Mouse (Mus musculus): ENCODE data around the gene Ipo5. TPM values are rescaled to one million over a fixed set of nuclear protein-coding genes. Genes with fewer than 3 reads are reported as not detected.

The Ipo5 gene
- 129 and 138 TPM in 2 replicates for polyA plus RNA-seq (2016; fragmentation: Nextera tagmentation; extraction: Ambion mirVana)

DNA sequence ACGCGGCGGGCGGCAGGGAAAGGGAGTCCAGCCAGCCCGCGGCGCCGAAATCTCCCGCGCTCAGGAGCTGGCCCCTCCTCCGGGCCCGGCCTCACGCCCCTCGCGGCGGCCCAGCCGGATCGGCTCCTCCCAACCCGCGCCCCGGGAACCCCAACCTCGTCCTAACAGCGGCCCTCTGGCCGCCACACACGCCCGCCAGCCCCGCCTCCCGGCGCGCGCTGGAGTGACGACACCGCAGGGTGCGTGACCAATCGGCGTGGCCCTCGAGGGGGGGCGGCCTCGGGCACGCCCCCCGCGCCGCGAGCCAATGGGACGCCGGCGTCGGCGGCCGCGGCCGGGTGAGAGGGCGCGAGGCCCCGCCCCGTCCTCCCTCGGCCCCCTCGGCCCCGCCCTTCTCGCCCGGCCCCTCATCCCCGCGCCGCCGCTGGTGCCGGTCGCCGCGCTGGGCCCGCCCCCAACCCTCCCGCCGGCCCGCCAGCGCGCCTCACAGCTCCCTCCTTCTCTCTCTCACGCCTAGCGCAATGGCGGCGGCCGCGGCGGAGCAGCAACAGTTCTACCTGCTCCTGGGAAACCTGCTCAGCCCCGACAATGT, at the start of gene Ipo5:
Ipo5 (plus strand) TSS at position 492 of the 592 bp plus-strand sequence.
- peaks cover 19% of the 10 kb centered on the region for H3K4me1 ChIP-seq
- no peaks in the 10 kb centered on the region for H3K27me3 ChIP-seq (replicated peaks; ENCODE audit: low read depth, poor library complexity, severe bottlenecking)
- WGBS, result 1% methylated on average over 83 of the region's 83 CpGs
- peak within 1 kb of the TSS; percentile 92 for H3K27ac ChIP-seq (replicated peaks)
- peaks cover 11% of the 10 kb centered on the region; the same call in 1 of the 2 replicates for H3K36me3 ChIP-seq (replicated peaks)
- H3K4me3 ChIP-seq, result peak within 1 kb of the TSS; percentile 88
- DNase-seq (ENCODE audit: low spot score), result peak; percentile 99
- H3K9me3 ChIP-seq, result no peaks in the 10 kb centered on the region

DNA sequence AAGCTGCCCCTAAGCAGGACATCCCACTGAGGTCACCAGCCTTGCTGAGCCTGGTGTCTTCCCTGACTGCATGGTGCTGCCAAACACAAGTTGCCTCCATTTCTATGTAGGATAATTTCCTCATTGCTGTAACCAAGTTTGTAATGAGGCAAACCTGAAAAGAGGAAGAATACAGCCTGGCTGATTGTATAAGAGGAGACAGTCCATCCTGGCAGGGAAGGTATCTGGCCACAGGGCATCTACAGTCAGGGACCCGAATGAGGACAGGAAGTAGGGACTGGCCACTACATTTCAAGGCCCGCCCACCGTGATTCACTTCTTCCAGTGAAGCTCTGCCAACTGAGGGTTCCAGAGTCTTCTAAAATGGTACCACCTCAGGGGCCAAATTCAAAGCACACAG, 47.8 kb upstream of the Ipo5 start:
- no peak overlapping the region for H3K27ac ChIP-seq (replicated peaks)
- H3K4me1 ChIP-seq, result no peaks in the 10 kb centered on the region
- H3K36me3 ChIP-seq (replicated peaks), result no peaks in the 10 kb centered on the region
- H3K4me3 ChIP-seq, result no peak overlapping the region
- H3K9me3 ChIP-seq, result peaks cover 15% of the 10 kb centered on the region
- DNase-seq (ENCODE audit: low spot score), result no peak
- 94% methylated on average over 3 of the region's 3 CpGs for WGBS
- no peaks in the 10 kb centered on the region for H3K27me3 ChIP-seq (replicated peaks; ENCODE audit: low read depth, poor library complexity, severe bottlenecking)

DNA sequence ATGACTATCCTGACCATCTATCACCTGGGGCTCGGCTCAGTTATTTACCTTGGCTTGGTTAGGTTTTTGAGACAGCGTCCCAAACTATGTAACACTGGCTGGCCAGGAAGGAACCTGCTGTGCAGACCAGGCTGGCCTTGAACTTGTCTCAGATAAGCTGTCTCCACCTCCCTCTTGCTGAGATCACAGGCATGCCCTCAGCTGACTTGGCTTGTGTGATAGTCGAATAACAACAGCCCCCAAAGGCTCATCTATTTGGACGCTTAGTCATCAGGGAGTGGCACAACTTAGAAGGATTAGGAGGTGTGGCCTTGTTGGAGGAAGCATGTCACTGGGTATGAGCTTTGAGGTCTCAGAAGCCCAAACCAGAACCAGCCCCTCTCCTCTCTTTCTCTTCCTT, 46.1 kb upstream of the Ipo5 start:
- 90% methylated on average over 4 of the region's 4 CpGs for WGBS
- Histone ChIP-seq H3K27ac (replicated peaks) (no peak overlapping the region), H3K4me1 (no peaks in the 10 kb centered on the region), H3K9me3 (0 out of 2 replicates have a peak, but pooled peaks cover 5% of the 10 kb centered on the region), H3K36me3 (replicated peaks) (no peaks in the 10 kb centered on the region), H3K4me3 (no peak overlapping the region), H3K27me3 (replicated peaks; ENCODE audit: low read depth, poor library complexity, severe bottlenecking) (no peaks in the 10 kb centered on the region)
- DNase-seq (ENCODE audit: low spot score), result no peak

DNA sequence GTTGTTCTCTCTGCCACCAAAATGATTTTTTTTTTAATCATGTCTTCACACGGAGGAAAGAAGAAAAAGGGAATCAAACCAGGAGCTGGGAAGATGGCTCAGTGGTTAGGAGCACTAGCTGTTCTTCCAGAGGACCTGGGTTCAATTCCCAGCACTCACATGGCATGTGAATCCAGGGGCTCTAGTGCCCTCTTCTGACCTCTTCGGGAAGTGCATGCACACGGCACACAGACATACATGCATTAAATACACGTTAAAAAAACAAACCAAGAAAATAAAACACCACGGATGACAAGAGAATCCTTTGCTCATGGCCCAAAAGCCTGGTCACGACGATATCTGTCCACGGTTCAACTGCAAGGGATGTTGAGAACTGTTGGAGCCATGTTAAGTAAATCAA, 44.5 kb upstream of the Ipo5 start:
- H3K36me3 ChIP-seq (replicated peaks), result no peaks in the 10 kb centered on the region
- no peak overlapping the region for H3K4me3 ChIP-seq
- H3K9me3 ChIP-seq, result 0 out of 2 replicates have a peak, but pooled peaks cover 5% of the 10 kb centered on the region
- no peak overlapping the region for H3K27ac ChIP-seq (replicated peaks)
- H3K4me1 ChIP-seq, result no peaks in the 10 kb centered on the region
- WGBS, result 92% methylated on average over 8 of the region's 8 CpGs
- H3K27me3 ChIP-seq (replicated peaks; ENCODE audit: low read depth, poor library complexity, severe bottlenecking), result no peaks in the 10 kb centered on the region
- DNase-seq (ENCODE audit: low spot score), result no peak

DNA sequence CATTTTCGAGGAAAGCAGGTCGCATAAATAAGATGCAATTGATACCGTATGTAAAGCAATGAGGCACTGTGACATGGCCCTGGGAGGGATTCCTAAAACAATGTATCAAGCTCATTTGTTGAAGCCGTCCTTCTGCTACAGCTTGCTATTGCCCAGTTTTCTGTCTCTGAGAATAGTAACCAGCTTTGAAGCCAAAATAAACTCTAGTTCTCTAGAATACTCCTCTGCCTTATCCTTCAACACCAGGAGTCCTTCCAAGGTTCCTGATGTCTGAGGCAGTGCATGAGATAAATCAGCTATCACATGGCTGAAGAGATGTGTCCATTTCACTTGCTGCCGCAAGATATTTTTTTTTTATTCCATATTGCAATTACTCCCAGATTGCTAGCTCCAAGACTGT, 43.9 kb upstream of the Ipo5 start:
- Histone ChIP-seq H3K9me3 (0 out of 2 replicates have a peak, but pooled peaks cover 5% of the 10 kb centered on the region), H3K27me3 (replicated peaks; ENCODE audit: low read depth, poor library complexity, severe bottlenecking) (no peaks in the 10 kb centered on the region), H3K4me1 (no peaks in the 10 kb centered on the region), H3K27ac (replicated peaks) (no peak overlapping the region), H3K4me3 (no peak overlapping the region), H3K36me3 (replicated peaks) (no peaks in the 10 kb centered on the region)
- DNase-seq (ENCODE audit: low spot score), result no peak
- 90% methylated on average over 5 of the region's 5 CpGs for WGBS

DNA sequence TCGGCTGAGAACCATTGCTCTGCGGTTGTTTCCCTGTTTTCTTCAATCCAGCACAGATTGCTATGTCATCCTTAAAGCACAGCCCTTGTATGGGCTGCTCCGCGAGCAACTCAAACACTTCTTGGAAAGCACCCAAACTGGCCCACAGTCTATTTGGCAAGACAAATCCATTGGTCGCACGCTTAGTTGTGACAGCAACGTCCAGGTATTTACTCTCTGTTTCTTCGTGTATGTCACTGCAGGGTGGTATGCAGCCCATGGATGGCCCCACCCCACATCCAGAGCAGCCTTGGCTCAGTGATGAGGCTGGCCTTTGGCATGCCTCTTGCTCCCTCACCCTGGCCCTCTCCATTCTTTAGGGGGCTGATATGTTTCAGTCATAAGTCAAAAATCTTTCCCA, 42.5 kb upstream of the Ipo5 start:
- H3K9me3 ChIP-seq, result no peaks in the 10 kb centered on the region
- H3K36me3 ChIP-seq (replicated peaks), result no peaks in the 10 kb centered on the region
- H3K27ac ChIP-seq (replicated peaks), result no peak overlapping the region
- H3K4me3 ChIP-seq, result no peak overlapping the region
- 81% methylated on average over 8 of the region's 8 CpGs for WGBS
- no peak for DNase-seq (ENCODE audit: low spot score)
- no peaks in the 10 kb centered on the region for H3K27me3 ChIP-seq (replicated peaks; ENCODE audit: low read depth, poor library complexity, severe bottlenecking)
- no peaks in the 10 kb centered on the region for H3K4me1 ChIP-seq

DNA sequence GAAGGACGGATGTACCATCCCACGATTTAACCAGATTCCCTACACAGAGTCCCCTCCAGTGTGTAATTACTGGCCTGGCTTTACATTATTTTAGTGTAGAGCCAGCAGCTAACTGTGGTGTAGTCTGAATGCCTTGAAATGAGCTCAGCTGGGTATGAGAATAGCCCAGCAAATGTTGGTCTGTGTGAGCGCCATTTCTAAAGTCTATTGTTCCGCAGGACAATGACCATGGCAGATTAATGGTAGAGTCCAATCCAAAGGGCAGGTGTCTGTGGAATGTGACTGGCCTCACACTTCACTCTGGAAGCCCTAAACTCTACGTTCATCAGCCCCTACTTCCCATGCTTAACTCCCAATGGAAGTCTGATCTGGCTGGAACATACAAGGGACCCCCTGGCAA, 40.3 kb upstream of the Ipo5 start:
- Histone ChIP-seq H3K36me3 (replicated peaks) (no peaks in the 10 kb centered on the region), H3K9me3 (no peaks in the 10 kb centered on the region), H3K4me1 (no peaks in the 10 kb centered on the region), H3K27me3 (replicated peaks; ENCODE audit: low read depth, poor library complexity, severe bottlenecking) (no peaks in the 10 kb centered on the region), H3K4me3 (no peak overlapping the region), H3K27ac (replicated peaks) (no peak overlapping the region)
- no peak for DNase-seq (ENCODE audit: low spot score)
- 86% methylated on average over 5 of the region's 5 CpGs for WGBS

DNA sequence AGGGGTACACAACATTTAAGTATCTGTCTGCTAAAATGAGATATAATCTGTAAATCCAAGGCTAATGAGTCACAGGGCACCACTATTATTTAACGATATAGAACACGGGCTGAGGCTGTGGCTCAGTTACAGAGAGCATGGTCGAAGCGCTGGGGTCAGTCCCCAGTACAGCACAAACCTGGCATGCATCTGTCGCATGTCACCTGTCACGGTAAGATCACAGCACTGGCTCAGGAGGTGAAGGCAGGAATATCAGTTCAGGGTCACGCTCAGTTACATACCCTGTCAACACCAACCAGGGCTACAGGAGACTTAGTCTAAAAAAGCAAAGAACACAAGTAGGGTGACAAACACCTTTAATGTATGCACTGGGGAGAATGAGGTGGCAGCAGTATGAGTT, 36.6 kb upstream of the Ipo5 start:
- 90% methylated on average over 7 of the region's 7 CpGs for WGBS

DNA sequence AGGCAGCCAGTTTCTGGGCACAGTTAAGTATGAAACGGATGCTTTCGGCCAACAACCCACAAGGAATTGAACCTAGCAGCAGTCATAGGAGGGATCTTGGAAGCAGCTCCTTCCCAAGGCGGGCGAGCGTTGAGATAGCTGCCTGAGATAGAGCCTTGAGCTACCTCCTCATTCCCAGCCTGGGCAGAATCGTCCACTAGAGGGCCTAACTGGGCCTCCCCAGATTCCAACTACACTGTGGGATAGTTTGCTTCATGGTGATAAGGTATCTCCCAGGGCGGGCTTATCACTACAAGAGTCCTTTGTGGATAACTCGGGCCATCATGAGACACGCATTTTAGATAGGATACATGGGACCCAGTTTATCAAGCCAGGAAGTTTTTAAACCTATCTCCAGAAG, 35.9 kb upstream of the Ipo5 start:
- H3K27ac ChIP-seq (replicated peaks), result no peak overlapping the region
- WGBS, result 70% methylated on average over 9 of the region's 9 CpGs
- H3K27me3 ChIP-seq (replicated peaks; ENCODE audit: low read depth, poor library complexity, severe bottlenecking), result no peaks in the 10 kb centered on the region
- no peak for DNase-seq (ENCODE audit: low spot score)
- H3K36me3 ChIP-seq (replicated peaks), result no peaks in the 10 kb centered on the region
- H3K9me3 ChIP-seq, result no peaks in the 10 kb centered on the region
- peaks cover 14% of the 10 kb centered on the region for H3K4me1 ChIP-seq
- no peak overlapping the region for H3K4me3 ChIP-seq

More for the DNA sequence above, 36.6 kb upstream of the Ipo5 start:
- H3K4me3 ChIP-seq, result no peak overlapping the region
- H3K36me3 ChIP-seq (replicated peaks), result no peaks in the 10 kb centered on the region
- peaks cover 11% of the 10 kb centered on the region for H3K4me1 ChIP-seq
- H3K9me3 ChIP-seq, result no peaks in the 10 kb centered on the region
- no peak overlapping the region for H3K27ac ChIP-seq (replicated peaks)
- DNase-seq (ENCODE audit: low spot score), result no peak
- no peaks in the 10 kb centered on the region for H3K27me3 ChIP-seq (replicated peaks; ENCODE audit: low read depth, poor library complexity, severe bottlenecking)

DNA sequence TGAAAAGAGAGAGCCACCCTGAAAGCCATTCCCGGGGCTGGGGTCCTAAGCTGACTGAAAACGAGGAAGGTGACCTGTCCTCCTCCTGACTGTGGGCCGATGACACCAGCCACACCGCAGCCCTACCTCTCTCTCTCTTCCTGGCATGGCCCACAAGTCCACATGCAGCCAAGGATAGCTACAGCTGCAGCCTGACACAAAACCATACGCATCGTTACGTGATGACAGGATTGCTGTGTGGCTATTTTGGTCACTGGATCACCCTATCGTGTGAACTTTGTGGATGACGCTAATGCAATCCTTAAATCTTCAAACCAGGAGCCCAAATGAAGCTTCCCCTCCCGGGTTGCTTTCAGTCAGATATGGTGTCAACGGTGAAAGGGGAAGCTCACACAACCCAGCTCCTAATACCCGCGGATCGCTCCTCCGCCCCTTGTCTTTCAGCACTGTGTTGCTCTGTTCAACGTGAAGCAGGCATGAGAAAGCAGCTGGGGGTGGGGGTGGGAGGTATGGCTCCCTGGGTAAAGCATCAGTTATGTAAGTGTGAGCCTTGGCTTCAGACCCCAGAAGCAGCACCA, 35.1 kb upstream of the Ipo5 start:
- WGBS, result 91% methylated on average over 16 of the region's 16 CpGs
- H3K36me3 ChIP-seq (replicated peaks), result no peaks in the 10 kb centered on the region
- H3K9me3 ChIP-seq, result no peaks in the 10 kb centered on the region
- peaks cover 18% of the 10 kb centered on the region for H3K4me1 ChIP-seq
- H3K27me3 ChIP-seq (replicated peaks; ENCODE audit: low read depth, poor library complexity, severe bottlenecking), result no peaks in the 10 kb centered on the region
- no peak for DNase-seq (ENCODE audit: low spot score)
- no peak overlapping the region for H3K4me3 ChIP-seq
- H3K27ac ChIP-seq (replicated peaks), result no peak overlapping the region

DNA sequence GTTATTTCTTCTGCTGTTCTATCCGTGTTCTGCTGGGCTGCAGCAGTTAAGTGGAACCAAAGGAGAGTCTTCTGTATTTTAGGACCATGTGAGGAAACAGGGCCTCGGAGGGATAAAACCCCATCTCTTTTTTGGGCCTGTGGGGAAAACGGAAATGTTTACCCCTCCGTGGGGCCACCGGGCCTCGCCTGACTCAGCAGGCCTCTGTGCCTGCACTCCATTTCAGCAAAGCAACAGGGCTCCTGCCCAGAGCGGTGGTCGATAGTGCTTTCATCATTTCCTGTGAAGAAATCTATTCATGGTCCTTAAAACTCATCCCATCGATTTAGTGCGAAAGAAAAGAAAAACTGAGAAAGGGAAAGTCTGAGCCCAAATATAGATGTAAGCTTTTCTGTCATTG, 33.9 kb upstream of the Ipo5 start:
- WGBS, result 86% methylated on average over 10 of the region's 10 CpGs
- DNase-seq (ENCODE audit: low spot score), result no peak
- Histone ChIP-seq H3K4me3 (no peak overlapping the region), H3K36me3 (replicated peaks) (no peaks in the 10 kb centered on the region), H3K27ac (replicated peaks) (no peak overlapping the region), H3K9me3 (no peaks in the 10 kb centered on the region), H3K27me3 (replicated peaks; ENCODE audit: low read depth, poor library complexity, severe bottlenecking) (no peaks in the 10 kb centered on the region), H3K4me1 (peaks cover 21% of the 10 kb centered on the region)

DNA sequence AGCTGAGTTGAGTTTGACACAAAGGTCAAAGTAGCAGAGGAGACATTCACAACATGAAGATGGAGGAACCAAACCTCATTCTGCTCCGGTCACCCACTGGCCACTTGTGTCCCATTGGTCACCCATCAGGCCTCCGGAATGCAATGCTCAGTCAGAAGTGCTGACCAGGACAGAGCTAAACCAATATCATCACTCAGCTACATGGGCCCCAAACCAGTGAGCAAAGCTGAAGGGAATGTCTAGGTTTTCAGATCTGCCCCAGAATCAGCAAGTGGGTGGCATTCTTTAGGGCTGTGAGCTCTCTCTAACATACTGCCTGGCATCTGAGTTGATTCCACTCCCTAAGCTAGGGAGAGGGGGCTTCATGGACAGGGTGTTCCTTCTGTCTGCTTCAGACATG, 32.0 kb upstream of the Ipo5 start:
- Histone ChIP-seq H3K36me3 (replicated peaks) (no peaks in the 10 kb centered on the region), H3K27ac (replicated peaks) (0 out of 2 replicates have a peak overlapping the region, but pooled peaks have one; percentile 10), H3K9me3 (no peaks in the 10 kb centered on the region), H3K4me3 (no peak overlapping the region), H3K4me1 (peaks cover 21% of the 10 kb centered on the region), H3K27me3 (replicated peaks; ENCODE audit: low read depth, poor library complexity, severe bottlenecking) (no peaks in the 10 kb centered on the region)
- 92% methylated on average over 2 of the region's 2 CpGs for WGBS
- no peak for DNase-seq (ENCODE audit: low spot score)

DNA sequence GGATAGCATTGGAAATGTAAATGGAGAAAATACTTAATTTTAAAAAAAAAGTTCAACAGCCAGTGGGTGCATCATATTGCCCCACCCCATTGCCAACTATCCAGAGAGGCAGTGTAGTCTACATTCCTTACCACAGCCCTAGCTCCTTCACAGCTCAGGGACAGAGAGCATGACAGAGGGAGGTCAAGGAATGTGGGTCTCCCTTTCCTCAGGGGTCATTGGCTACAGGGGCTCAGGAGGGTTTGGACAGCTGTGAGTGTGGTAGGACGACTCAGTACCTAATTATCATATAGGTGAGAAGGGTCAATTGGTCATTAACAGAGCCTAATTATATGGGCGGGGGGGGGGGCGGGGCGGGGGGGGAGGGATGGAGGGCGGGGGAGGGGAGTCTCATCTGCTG, 30.4 kb upstream of the Ipo5 start:
- 56% methylated on average over 4 of the region's 5 CpGs for WGBS
- DNase-seq (ENCODE audit: low spot score), result no peak
- Histone ChIP-seq H3K4me3 (no peak overlapping the region), H3K4me1 (peaks cover 21% of the 10 kb centered on the region), H3K27me3 (replicated peaks; ENCODE audit: low read depth, poor library complexity, severe bottlenecking) (no peaks in the 10 kb centered on the region), H3K27ac (replicated peaks) (no peak overlapping the region), H3K9me3 (no peaks in the 10 kb centered on the region), H3K36me3 (replicated peaks) (no peaks in the 10 kb centered on the region)
